Mouse (Mus musculus): ENCODE measurements around the gene Arl13a. TPM values are rescaled to one million over a fixed set of nuclear protein-coding genes. Genes with fewer than 3 reads are reported as not detected.
"Not testable (repeated sequence)": the region's sequence is repeated elsewhere in the genome, so short reads cannot be mapped to it uniquely, and the experiment has no call there.

Arl13a gene
- total RNA-seq (2021) = not detected
- long read RNA-seq, experiment 1 = 0 reads
- long read RNA-seq, experiment 2 = 0 reads

GRCm38 (mm10) chrX:134187201-134187600 is at the start of gene Arl13a:
Gene Arl13a (plus strand): TSS chrX:134187501.
- DNase-seq (ENCODE audit: low spot score in 2 of 2) = not testable (repeated sequence)

- DNase-seq (ENCODE audit: low spot score in 2 of 2) = no peak
Observed at GRCm38 (mm10) chrX:134140024-134140423, 47.3 kb upstream of the Arl13a start.

DNA sequence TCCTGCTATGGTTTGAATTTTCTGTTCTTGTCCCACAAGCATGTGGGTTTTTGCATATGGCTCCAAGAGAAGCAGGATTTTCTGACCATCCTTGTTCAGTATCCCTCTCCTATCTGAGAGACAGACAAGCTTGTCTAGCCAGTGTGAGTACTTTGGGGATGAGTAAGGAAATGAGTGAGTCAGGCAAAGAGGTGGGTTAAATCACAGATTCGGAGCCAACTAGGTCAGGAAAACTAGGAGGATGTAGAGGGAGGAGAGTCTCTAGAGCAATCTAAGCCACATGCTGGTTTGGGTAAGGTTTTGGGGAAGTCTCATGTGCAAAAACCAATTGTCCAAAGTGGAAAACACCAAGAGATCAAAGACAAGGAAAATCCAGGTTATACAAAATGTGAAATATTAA is 45.8 kb upstream of the Arl13a start:
- no peak for DNase-seq (ENCODE audit: low spot score in 2 of 2)

DNA sequence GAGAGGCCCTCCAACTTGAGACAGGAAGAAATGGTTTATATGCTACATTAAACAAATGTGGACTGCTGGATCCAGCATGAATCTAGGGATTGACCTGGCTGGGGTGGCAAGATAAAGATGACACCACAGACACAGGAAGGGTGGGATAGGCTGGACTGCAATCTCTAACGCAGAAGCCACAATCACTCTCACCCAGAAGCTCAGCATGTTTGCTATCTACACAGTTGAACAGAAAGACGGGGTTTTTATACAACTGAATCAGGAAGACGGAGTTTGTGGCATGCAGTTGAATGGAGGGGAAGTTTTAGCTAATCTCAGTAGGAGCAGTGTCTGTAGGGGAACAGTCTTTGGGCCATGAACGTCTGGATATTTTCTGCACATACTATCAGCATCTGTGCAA is 45.3 kb upstream of the Arl13a start:
- no peak for DNase-seq (ENCODE audit: low spot score in 2 of 2)

GRCm38 (mm10) chrX:134158151-134158550 is 29.1 kb upstream of the Arl13a start:
- no peak for DNase-seq (ENCODE audit: low spot score in 2 of 2)

GRCm38 (mm10) chrX:134160442-134160841 is 26.9 kb upstream of the Arl13a start:
- DNase-seq (ENCODE audit: low spot score in 2 of 2) = no peak

- no peak for DNase-seq (ENCODE audit: low spot score in 2 of 2)
Observed at GRCm38 (mm10) chrX:134162043-134162720, 25.1 kb upstream of the Arl13a start, which contains the start of gene Xkrx. Gene Xkrx (minus strand): TSS chrX:134162076.

GRCm38 (mm10) chrX:134162826-134163225 is 24.5 kb upstream of the Arl13a start:
- no peak for DNase-seq (ENCODE audit: low spot score in 2 of 2)

GRCm38 (mm10) chrX:134163484-134163883 is 23.8 kb upstream of the Arl13a start:
- DNase-seq (ENCODE audit: low spot score in 2 of 2) = no peak

DNA sequence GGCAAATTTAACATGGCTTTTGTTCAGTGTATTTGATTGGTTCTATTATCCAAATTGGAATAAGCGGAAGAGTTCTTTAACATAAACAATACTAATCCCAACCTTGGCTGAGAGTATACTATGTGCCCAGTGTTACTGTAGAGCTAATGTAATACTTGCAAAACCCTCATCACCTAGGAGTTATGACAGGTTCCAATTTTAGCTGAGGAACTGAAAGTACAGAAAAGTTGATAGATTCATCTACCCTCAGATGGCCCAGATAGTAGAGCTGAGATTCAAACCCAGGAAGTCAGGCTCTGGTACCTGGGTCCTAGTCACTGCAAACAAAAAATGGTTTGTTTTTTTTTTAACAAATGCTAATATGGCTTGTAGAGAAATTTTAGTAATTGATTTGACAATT is 16.7 kb upstream of the Arl13a start:
- DNase-seq (ENCODE audit: low spot score in 2 of 2) = no peak

DNA sequence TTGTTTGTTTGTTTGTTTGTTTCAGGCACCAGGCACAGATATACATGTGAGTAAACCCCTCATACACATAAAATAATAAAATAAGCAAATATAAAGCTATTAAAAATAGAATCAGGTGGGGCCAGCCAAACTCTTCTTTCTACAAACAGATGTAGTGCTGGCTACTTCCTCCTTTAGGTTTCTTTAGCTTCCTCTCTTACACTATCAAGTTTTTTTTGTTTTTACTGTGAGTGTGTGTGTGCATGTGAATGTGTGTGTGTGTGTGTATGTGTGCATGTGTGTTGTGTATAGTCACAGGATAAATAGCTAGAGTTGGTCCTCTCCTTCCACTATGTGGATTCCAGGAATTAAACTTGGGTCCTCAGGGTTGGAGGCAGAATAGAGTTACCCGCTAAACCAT is 12.6 kb upstream of the Arl13a start:
- DNase-seq (ENCODE audit: low spot score in 2 of 2) = no peak

DNA sequence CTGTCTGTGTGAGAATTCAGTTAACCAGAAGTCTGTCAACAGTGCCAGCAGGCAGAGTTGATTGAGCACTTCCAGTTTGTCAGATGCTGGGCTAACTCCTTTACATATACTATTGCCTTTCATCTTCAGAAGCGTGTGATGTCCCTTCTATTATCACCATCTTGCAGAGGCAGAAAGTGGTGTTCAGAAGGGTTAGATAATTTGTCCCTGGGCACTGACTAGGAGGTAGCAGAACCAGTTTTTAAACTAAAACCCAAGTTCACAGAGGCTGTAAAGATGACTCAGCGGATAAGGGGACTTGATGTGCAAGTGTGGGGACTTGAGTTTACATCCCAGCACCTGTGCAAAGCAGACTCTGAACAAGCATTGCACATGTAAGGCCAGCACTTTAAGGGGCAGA is 21.2 kb downstream of the Arl13a start:
- no peak for DNase-seq (ENCODE audit: low spot score in 2 of 2)

DNA sequence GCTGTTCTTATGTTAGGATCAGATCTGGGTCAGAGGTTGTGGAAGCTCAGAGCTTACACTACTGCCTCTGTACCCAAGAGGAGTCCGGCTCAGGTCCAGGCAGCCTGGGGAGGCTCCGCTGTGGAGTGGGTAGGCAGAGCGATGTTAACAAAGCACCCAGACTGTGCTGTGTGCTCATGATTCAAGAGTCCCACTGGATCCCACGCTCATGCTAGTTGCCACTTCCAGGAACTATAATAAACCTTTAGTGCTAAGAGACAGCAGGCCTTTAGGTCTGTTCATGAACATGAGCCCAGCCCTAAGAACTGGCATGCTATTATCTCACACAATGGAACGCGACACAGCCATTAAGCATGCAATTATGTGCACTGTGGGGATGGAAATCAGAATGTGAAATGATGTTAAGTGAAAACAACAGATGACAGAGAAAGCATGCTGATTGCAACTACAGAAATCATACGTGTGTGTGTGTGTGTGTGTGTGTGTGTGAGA is 23.9 kb downstream of the Arl13a start:
- DNase-seq (ENCODE audit: low spot score in 2 of 2) = no peak

DNA sequence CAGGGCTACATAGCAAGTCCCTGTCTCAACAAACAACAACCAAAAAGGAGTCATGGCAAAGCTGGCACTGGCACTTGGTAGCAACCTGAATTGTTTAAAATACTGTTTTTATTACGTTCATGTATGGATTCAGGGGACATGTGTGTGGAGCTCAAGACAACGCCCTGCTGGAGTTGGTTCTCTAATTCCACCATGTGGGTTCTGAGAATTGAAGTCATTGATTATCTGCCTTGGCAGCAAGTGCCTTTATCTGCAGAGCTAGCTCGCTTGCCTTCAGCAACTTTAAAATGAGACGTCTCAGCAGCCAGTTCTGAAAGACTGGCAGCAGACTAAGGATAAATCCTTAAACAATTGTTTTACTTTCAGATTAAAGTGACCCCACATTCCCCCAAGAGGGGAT is 30.9 kb downstream of the Arl13a start:
- DNase-seq (ENCODE audit: low spot score in 2 of 2) = no peak

- DNase-seq (ENCODE audit: low spot score in 2 of 2) = no peak
Observed at GRCm38 (mm10) chrX:134220618-134221017, 33.3 kb downstream of the Arl13a start.

DNA sequence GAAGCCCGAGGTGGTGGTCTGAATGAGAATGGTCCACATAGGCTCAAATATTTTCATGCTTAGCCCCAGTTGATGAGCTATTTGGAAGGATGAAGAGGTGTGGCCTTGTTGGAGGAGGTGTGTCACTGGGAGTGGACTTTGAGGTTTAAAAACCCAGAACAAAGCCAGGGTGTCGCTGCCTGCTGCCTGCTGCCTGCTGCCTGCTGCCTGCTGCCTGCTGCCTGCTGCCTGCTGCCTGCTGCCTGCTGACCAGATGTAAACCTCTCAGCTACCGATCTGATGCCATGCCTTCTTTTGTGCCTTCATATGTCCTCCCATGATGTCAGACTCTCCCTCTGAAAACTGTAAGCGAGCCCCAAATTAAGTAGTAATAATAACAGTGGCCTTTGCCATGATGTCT is 34.6 kb downstream of the Arl13a start, which contains the start of gene Nox1:
Gene Nox1, minus strand, starts transcription at position 101 of the 400 bp plus-strand sequence.
- DNase-seq (ENCODE audit: low spot score in 2 of 2) = no peak

- DNase-seq (ENCODE audit: low spot score in 2 of 2) = no peak
Observed at GRCm38 (mm10) chrX:134233048-134233447, 45.7 kb downstream of the Arl13a start.

DNA sequence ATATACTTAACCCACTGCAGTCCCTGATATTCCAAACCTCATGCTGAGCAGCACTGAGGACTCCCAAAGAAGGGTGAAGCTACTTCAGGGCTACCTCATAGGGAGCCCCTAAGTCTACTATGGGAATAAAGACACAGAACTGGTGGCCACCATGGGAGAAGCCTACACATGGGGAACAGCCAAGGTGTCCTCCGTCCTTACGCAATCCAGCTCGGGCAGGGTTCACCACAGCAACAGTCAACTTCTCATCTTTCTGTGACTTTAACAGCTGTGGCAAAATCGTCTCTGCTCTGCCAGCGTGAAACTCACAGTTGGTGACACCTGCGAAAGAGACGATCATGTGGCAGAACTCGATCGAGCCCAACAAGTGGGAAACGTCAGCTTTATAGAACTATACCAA is 51.0 kb downstream of the Arl13a start:
- no peak for DNase-seq (ENCODE audit: low spot score in 2 of 2)

GRCm38 (mm10) chrX:134245946-134246345 is 58.6 kb downstream of the Arl13a start:
- no peak for DNase-seq (ENCODE audit: low spot score in 2 of 2)

GRCm38 (mm10) chrX:134248202-134248601 is 60.9 kb downstream of the Arl13a start:
- DNase-seq (ENCODE audit: low spot score in 2 of 2) = no peak

All from adrenal gland, adult 18-20 months (tissue).